Mouse (Mus musculus) brain, embryonic 14.5 days (tissue): ENCODE results near the gene Akap7. TPM values are rescaled to one million over a fixed set of nuclear protein-coding genes. Genes with fewer than 3 reads are reported as not detected.
"Not testable (repeated sequence)": the region's sequence is repeated elsewhere in the genome, so short reads cannot be mapped to it uniquely, and the experiment has no call there.

Experiments
- DNase-seq: peaks from one replicate; pipeline ENCODE4 v3.0.0-alpha.2; 2011; ENCODE audit warnings: low read depth
- CTCF ChIP-seq: fragments of 200-500 bp; IDR thresholded peaks from 2 replicates; pipeline ENCODE4 v1.5.1; 2012; ENCODE audit warnings: inconsistent platforms, mild to moderate bottlenecking, moderate library complexity, borderline replicate concordance; ENCODE audit not compliant: insufficient read depth, insufficient read length; ENCODE audit errors: extremely low read depth
- POLR2A ChIP-seq: fragments of 200-500 bp; IDR thresholded peaks from 2 replicates; pipeline ENCODE4 v1.6.1; 2012; ENCODE audit warnings: mild to moderate bottlenecking, inconsistent platforms, borderline replicate concordance; ENCODE audit not compliant: poor library complexity, insufficient read depth, insufficient read length, severe bottlenecking; ENCODE audit errors: extremely low read depth
- polyA plus RNA-seq: library from polyadenylated mRNA; depleted of rRNA; stranded (reverse); fragments of >200 nt; gene quantifications from 2 replicates; pipeline ENCODE4 v1.2.3, GENCODE M21; 2012

Akap7 gene
- polyA plus RNA-seq, 1 experiment: 24.6 TPM

- TF ChIP-seq POLR2A (no peak), CTCF (no peak)
- DNase-seq: no peak
These were observed 132.8 kb downstream of the Akap7 start for GRCm38 (mm10) chr10:25174872-25175271.

- DNase-seq: no peak
- no peak for TF ChIP-seq POLR2A
- TF ChIP-seq CTCF: no peak
These were observed 140.1 kb downstream of the Akap7 start for GRCm38 (mm10) chr10:25167365-25168194.

- not testable (repeated sequence) for DNase-seq
These were observed 144.2 kb downstream of the Akap7 start for GRCm38 (mm10) chr10:25163510-25163909.

GRCm38 (mm10) chr10:25161701-25162100, 146.0 kb downstream of the Akap7 start:
- DNase-seq: no peak
- TF ChIP-seq CTCF (no peak), POLR2A (no peak)

- no peak for DNase-seq
- no peak for TF ChIP-seq CTCF
These were observed 149.0 kb downstream of the Akap7 start for GRCm38 (mm10) chr10:25158651-25159050.

DNA sequence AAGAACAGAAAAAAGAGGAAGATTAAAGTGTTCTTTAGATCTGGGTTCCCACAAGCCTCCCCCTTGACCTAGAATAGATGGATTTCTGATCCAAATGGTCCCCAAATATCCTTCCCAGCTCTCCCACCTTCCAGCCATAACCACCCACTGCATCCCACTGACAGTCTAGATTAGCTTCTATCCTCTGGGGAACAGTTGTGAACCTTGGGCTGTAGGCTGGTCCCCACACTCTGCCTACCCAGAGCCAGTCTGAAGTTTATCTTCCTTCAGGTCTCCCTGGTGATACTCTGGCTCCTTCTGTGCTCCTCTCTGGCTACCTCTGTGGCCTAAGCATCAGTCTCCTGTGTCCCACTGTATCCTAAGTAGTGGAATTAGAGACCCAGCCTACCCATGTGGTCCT, 150.3 kb downstream of the Akap7 start:
- TF ChIP-seq CTCF (no peak), POLR2A (no peak)
- no peak for DNase-seq

DNA sequence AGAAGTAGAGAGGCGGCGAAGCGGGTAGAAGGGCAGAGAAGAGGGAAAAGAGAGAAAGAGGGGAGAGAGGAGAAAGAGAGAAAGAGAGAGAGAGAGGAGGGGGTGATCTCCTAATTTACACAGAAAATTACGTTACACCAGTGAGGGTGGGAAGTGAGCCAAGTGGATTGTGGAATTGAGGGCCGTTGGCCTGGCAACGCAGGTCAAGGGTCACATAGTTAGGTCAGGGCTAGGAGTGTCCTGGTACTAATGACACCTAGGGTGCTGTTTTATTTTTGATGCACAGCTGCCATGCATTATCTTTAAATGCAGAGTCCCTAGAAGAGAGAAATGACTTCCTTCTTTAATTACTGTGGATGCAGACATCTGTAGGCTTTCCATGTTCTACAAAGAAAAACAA, 153.4 kb downstream of the Akap7 start:
- TF ChIP-seq CTCF: no peak
- no peak for TF ChIP-seq POLR2A
- no peak for DNase-seq

DNA sequence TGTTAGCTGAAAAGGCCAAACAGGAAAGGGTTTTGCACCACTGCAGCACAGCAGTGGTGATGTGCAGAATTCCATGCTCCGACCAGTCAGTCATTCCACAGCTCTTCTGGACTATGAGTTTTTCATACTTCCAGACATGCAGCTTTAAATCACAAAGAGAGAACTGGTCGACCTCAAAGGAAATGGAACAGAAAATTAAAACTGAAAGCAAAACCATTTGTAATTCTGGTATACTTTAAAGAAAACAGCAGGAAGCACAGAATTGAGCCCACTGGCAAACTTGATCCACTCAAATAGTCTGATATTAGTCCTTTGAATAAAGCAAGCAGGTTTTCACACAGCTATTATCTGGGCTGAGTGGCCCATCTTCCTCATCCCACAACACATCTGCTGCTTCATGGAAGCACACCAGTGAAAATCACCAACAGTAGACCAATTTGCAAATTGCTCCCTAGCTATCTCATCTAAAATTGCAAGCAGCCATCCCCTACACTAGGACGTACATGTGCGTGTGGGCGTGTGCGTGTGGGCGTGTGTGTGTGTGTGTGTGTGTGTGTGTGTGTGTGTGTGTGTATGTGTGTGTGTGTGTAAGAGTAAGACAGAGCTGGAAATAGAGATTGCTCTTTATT, 156.4 kb downstream of the Akap7 start:
- no peak for DNase-seq
- TF ChIP-seq POLR2A: no peak
- no peak for TF ChIP-seq CTCF

GRCm38 (mm10) chr10:25145851-25146250, 161.8 kb downstream of the Akap7 start:
- no peak for TF ChIP-seq CTCF
- no peak for TF ChIP-seq POLR2A
- peak; percentile 54 for DNase-seq

- no peak for TF ChIP-seq CTCF
- TF ChIP-seq POLR2A: no peak
- DNase-seq: peak; percentile 71
These were observed 162.6 kb downstream of the Akap7 start for GRCm38 (mm10) chr10:25144787-25145761.

DNA sequence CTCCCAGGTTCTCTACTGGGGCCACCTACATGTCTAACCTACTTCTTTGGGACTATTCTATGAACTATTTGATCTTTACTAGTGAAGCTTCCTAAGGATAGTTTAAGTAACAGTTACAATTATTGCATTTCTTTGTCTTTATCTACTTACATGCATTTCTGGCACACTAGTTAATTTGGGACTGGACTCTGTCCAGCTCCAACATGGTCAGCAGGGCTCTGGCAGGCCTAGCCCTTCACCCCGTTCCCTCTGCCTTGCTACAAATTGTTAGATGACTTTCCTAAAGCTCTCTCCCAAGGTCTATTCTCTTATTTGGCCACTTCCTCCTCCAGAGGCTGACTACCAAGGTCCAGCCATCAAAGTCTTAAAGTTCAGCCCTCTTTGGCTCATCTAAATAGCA, 165.9 kb downstream of the Akap7 start:
- no peak for DNase-seq
- TF ChIP-seq POLR2A: no peak
- TF ChIP-seq CTCF: no peak
